Mouse (Mus musculus): ENCODE measurements at regions not wholly inside any gene's neighbourhood (a gene's known extent, or its start where the extent isn't known, plus 50 kb on each side); places are given as distances from the start of the nearest gene placed in this dataset.
A peak's percentile ranks its signal among the peaks of the same experiment; 100 is the strongest.
"Not testable (repeated sequence)": the region's sequence is repeated elsewhere in the genome, so short reads cannot be mapped to it uniquely, and the experiment has no call there.

DNA sequence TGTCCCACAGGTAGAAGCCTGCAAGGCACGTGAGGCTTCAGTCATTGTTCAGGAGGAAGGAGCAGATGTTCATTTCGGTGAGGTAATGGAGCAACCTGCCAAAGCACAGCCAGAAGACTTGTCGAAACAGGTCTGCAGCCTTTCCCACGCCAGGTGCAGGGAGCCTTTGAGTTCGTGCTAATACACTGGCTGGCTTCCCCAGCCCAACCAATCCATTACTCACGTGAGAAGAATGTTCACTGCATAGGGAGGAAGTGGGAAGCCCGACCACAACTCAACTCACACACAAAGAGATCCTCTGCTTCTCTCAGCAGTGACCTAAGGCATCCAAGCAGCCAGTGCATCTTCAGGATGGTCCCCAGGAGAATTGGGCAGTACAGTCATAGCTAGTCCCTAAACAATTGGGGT, 153.0 kb upstream of the Hes1 start:
- Histone ChIP-seq H3K9me3 (replicated peaks; ENCODE audit: control insufficient read depth, low read length, poor library complexity, severe bottlenecking) (no peaks in the 10 kb centered on the region), H3K4me1 (ENCODE audit: control insufficient read depth, insufficient read depth, low read length) (peaks cover 3% of the 10 kb centered on the region; the same call in 1 of the 2 replicates), H3K4me3 (ENCODE audit: low read depth, low read length) (no peak overlapping the region), H3K9ac (ENCODE audit: low read depth, low read length) (no peak overlapping the region), H3K27ac (ENCODE audit: low read length) (no peak overlapping the region), H3K27me3 (ENCODE audit: control insufficient read depth, insufficient read depth, low read depth, low read length) (no peaks in the 10 kb centered on the region; the same call in 1 of the 2 replicates), H3K36me3 (ENCODE audit: control insufficient read depth, insufficient read depth, low read length) (no peaks in the 10 kb centered on the region), H3K4me2 (ENCODE audit: low read length) (no peak overlapping the region)
- 88% methylated on average over 7 of the region's 7 CpGs for WGBS
- no peak for ATAC-seq

DNA sequence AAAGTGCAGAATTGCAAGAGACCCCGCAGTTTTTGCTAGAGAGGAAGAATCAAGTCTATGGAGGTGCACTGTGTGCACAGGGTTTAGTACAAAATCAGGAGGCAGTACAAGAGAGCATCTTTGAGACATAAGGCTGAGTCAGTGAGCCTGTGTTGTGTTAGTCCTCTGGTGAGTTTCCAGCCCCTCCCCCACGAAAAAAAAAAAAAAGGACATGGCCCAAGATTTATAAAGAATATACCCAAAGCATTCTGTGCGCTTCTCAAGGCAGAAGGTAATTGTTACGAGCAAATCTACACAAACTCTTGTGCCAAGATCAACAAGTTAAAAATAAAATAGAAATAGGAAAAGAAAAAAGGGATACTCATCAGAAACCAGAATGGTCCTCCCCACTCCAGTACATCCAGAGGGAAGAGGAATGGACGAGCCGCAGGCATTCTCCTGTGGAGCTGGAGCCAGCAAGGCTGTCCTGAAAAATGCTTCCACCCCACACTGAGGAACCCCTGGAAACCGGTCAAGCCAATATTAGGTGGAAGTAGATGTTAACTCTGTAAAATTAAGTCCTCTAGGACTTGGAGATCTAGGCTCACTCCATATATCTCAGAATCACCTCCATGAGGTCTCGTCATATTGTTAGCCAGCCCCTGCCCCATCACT, 150.7 kb upstream of the Hes1 start:
- Histone ChIP-seq H3K4me3 (ENCODE audit: low read depth, low read length) (no peak overlapping the region), H3K4me1 (ENCODE audit: control insufficient read depth, insufficient read depth, low read length) (0 out of 2 replicates have a peak, but pooled peaks cover 3% of the 10 kb centered on the region), H3K36me3 (ENCODE audit: control insufficient read depth, insufficient read depth, low read length) (no peaks in the 10 kb centered on the region), H3K27ac (ENCODE audit: low read length) (no peak overlapping the region), H3K4me2 (ENCODE audit: low read length) (no peak overlapping the region), H3K27me3 (ENCODE audit: control insufficient read depth, insufficient read depth, low read depth, low read length) (no peaks in the 10 kb centered on the region; the same call in 1 of the 2 replicates), H3K9ac (ENCODE audit: low read depth, low read length) (no peak overlapping the region), H3K9me3 (replicated peaks; ENCODE audit: control insufficient read depth, low read length, poor library complexity, severe bottlenecking) (no peaks in the 10 kb centered on the region)
- no peak for ATAC-seq
- WGBS = 87% methylated on average over 8 of the region's 8 CpGs

DNA sequence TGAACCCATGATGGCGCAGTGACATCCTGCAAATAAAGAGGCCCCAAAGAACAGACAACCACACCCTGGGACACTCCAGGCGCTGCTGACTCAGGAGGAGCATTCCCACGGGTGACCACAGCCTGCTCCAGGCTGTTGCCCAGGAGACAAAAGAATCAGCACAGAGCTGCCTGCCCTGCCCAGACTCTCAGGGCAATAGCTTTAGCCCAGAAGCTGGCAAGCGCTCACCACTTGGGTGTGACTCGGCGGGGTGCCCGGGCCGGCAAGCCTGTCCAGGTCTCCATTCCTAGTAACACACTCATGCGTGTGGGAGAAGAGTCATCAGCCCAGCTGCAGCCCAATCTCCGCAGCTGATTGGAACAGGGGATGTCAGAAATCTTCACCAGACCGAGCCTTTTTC, 148.8 kb upstream of the Hes1 start:
- Histone ChIP-seq H3K4me2 (ENCODE audit: low read length) (no peak overlapping the region), H3K27ac (ENCODE audit: low read length) (no peak overlapping the region), H3K4me1 (ENCODE audit: control insufficient read depth, insufficient read depth, low read length) (0 out of 2 replicates have a peak, but pooled peaks cover 3% of the 10 kb centered on the region), H3K36me3 (ENCODE audit: control insufficient read depth, insufficient read depth, low read length) (no peaks in the 10 kb centered on the region), H3K27me3 (ENCODE audit: control insufficient read depth, insufficient read depth, low read depth, low read length) (no peaks in the 10 kb centered on the region), H3K4me3 (ENCODE audit: low read depth, low read length) (no peak overlapping the region), H3K9ac (ENCODE audit: low read depth, low read length) (no peak overlapping the region; the same call in 1 of the 2 replicates), H3K9me3 (replicated peaks; ENCODE audit: control insufficient read depth, low read length, poor library complexity, severe bottlenecking) (no peaks in the 10 kb centered on the region)
- 47% methylated on average over 11 of the region's 11 CpGs for WGBS
- ATAC-seq = peak; percentile 77

DNA sequence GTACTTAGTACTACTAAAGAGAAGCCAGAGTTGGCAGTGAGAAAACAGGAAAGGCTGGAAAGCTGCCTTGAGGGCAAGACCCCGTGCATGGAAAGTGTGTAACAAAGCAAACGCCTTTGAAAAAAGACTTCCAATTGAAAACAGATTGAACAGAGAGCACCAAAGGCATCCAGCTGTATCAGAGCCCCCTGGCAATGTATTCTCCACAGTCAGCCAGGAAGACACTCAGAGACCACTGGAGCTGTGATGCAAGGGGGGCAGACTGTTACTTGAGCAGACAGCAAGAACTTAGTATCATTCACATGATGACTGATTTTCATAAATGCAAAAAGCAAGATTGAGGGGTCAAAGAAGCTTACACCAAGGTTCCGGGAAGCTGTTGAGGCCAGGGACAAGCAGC, 146.2 kb upstream of the Hes1 start:
- Histone ChIP-seq H3K4me1 (ENCODE audit: control insufficient read depth, insufficient read depth, low read length) (0 out of 2 replicates have a peak, but pooled peaks cover 3% of the 10 kb centered on the region), H3K4me2 (ENCODE audit: low read length) (no peak overlapping the region), H3K27ac (ENCODE audit: low read length) (no peak overlapping the region), H3K36me3 (ENCODE audit: control insufficient read depth, insufficient read depth, low read length) (no peaks in the 10 kb centered on the region), H3K9me3 (replicated peaks; ENCODE audit: control insufficient read depth, low read length, poor library complexity, severe bottlenecking) (no peaks in the 10 kb centered on the region), H3K4me3 (ENCODE audit: low read depth, low read length) (no peak overlapping the region), H3K27me3 (ENCODE audit: control insufficient read depth, insufficient read depth, low read depth, low read length) (no peaks in the 10 kb centered on the region), H3K9ac (ENCODE audit: low read depth, low read length) (no peak overlapping the region)
- 51% methylated on average over 3 of the region's 3 CpGs for WGBS
- no peak for ATAC-seq

DNA sequence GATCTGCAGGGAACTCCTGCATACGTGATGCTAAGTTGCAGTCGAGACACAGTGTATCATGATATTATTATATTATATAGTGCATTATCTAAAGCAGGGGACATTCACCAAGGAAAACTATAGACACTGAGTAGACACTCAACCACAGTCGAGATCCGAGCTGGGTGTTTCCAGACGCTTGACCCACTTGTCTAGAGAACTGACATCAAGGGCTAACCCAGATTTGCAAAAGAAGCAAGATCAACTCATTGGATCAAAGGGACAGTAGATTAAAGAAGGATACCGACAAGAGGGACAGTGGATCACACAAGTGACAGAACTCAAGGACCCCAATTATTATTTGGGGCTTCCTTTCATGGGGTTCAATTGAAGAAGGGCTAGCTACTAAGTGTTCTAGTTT, 145.8 kb upstream of the Hes1 start:
- ATAC-seq = no peak
- 87% methylated on average over 6 of the region's 6 CpGs for WGBS

DNA sequence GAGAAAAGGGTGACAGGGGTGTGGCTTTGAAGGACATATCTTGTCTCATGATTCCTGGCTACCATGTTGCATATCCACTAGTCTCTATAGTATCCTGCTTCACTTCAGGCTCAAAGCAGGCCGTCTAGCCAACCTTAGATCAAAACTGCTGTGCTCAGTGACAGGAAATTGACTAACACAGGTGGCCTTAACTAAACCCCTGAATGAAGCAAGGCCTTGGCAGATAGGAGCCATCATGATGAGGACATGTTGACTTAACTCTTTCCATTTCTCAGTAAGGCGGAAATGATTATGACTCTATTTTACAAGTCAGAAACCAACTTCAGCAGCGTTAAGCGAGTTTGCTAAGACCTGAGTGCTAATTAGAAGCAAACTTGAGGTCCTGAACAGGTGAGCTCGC, 143.2 kb upstream of the Hes1 start:
- 81% methylated on average over 5 of the region's 5 CpGs for WGBS
- Histone ChIP-seq H3K27me3 (ENCODE audit: control insufficient read depth, insufficient read depth, low read depth, low read length) (no peaks in the 10 kb centered on the region), H3K36me3 (ENCODE audit: control insufficient read depth, insufficient read depth, low read length) (no peaks in the 10 kb centered on the region), H3K4me3 (ENCODE audit: low read depth, low read length) (no peak overlapping the region), H3K4me1 (ENCODE audit: control insufficient read depth, insufficient read depth, low read length) (no peaks in the 10 kb centered on the region), H3K27ac (ENCODE audit: low read length) (no peak overlapping the region), H3K9ac (ENCODE audit: low read depth, low read length) (no peak overlapping the region), H3K9me3 (replicated peaks; ENCODE audit: control insufficient read depth, low read length, poor library complexity, severe bottlenecking) (no peaks in the 10 kb centered on the region), H3K4me2 (ENCODE audit: low read length) (no peak overlapping the region)
- ATAC-seq = no peak

More for the DNA sequence above, 145.8 kb upstream of the Hes1 start:
- H3K9ac ChIP-seq (ENCODE audit: low read depth, low read length) = no peak overlapping the region
- 0 out of 2 replicates have a peak, but pooled peaks cover 3% of the 10 kb centered on the region for H3K4me1 ChIP-seq (ENCODE audit: control insufficient read depth, insufficient read depth, low read length)
- no peak overlapping the region for H3K4me3 ChIP-seq (ENCODE audit: low read depth, low read length)
- no peaks in the 10 kb centered on the region for H3K36me3 ChIP-seq (ENCODE audit: control insufficient read depth, insufficient read depth, low read length)
- no peaks in the 10 kb centered on the region for H3K27me3 ChIP-seq (ENCODE audit: control insufficient read depth, insufficient read depth, low read depth, low read length)
- no peak overlapping the region for H3K27ac ChIP-seq (ENCODE audit: low read length)
- H3K4me2 ChIP-seq (ENCODE audit: low read length) = no peak overlapping the region
- H3K9me3 ChIP-seq (replicated peaks; ENCODE audit: control insufficient read depth, low read length, poor library complexity, severe bottlenecking) = no peaks in the 10 kb centered on the region

DNA sequence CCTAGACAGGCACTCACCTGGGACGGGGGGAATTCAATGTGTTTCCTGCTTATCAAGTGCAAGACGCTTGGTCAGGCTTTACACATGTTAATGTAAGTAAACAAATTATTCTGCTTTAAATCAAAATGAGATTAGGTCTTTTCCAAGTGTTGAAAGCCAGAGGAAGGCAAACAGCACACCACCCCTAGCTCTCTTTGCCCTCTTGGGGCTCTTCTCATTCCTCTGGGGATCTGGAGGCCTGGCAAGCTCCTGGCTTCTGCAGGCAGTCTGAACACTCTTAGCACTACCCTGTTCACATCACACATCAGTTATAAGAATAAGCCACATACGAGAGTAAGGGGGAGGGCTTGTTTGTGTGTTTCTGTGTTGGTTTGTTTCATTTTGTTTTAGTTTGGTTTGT, 142.8 kb upstream of the Hes1 start:
- Histone ChIP-seq H3K4me2 (ENCODE audit: low read length) (no peak overlapping the region), H3K27ac (ENCODE audit: low read length) (no peak overlapping the region), H3K27me3 (ENCODE audit: control insufficient read depth, insufficient read depth, low read depth, low read length) (no peaks in the 10 kb centered on the region), H3K36me3 (ENCODE audit: control insufficient read depth, insufficient read depth, low read length) (no peaks in the 10 kb centered on the region), H3K4me3 (ENCODE audit: low read depth, low read length) (no peak overlapping the region), H3K4me1 (ENCODE audit: control insufficient read depth, insufficient read depth, low read length) (no peaks in the 10 kb centered on the region), H3K9ac (ENCODE audit: low read depth, low read length) (no peak overlapping the region), H3K9me3 (replicated peaks; ENCODE audit: control insufficient read depth, low read length, poor library complexity, severe bottlenecking) (no peaks in the 10 kb centered on the region)
- ATAC-seq = no peak
- 64% methylated on average over 3 of the region's 3 CpGs for WGBS

DNA sequence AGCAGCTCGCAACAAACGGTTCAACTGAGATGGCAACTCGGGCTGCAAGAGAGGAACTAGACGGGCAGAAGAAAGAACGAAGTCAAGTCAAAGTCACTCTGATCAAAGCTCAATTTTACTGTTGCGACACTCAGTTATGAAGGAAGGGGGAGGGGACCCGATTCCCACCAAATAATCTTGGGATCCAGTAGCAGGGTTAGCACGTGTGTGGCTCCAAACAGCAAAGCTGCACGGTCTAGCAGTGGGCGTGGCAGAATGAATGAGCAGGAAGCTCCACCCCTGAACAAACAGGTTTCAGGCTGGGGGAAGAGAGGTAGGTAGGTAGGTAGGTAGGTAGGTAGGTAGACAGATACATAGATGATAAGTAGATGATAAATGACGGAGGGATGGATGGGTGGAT, 136.9 kb upstream of the Hes1 start:
- not testable (repeated sequence) for H3K4me1 ChIP-seq (ENCODE audit: control insufficient read depth, insufficient read depth, low read length); H3K4me3 ChIP-seq (ENCODE audit: low read depth, low read length); ATAC-seq; H3K4me2 ChIP-seq (ENCODE audit: low read length); H3K27me3 ChIP-seq (ENCODE audit: control insufficient read depth, insufficient read depth, low read depth, low read length); H3K27ac ChIP-seq (ENCODE audit: low read length); H3K9ac ChIP-seq (ENCODE audit: low read depth, low read length); H3K36me3 ChIP-seq (ENCODE audit: control insufficient read depth, insufficient read depth, low read length); H3K9me3 ChIP-seq (replicated peaks; ENCODE audit: control insufficient read depth, low read length, poor library complexity, severe bottlenecking)
- WGBS = 96% methylated on average over 11 of the region's 11 CpGs

DNA sequence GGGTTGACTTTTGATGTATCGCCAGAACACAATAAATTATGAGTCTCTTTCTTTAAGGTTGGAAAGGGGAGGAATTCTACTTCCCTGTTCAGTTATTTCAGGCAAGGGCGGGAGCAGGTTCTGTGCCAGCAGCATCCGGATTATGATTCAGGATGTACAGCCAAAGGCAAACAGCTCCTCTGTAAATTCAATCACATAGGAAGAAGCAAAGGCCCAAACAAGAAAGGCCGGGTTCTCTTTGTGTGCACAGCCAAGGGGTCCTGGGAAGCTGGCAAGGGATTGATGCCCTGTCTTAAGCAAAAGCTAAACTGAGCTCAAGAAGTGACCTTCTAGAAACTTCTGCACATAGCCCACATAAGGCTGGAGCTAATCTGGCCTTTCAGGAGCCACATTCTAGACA, 135.9 kb upstream of the Hes1 start:
- Histone ChIP-seq H3K27ac (ENCODE audit: low read length) (no peak overlapping the region), H3K4me2 (ENCODE audit: low read length) (no peak overlapping the region), H3K9ac (ENCODE audit: low read depth, low read length) (no peak overlapping the region), H3K4me3 (ENCODE audit: low read depth, low read length) (no peak overlapping the region), H3K9me3 (replicated peaks; ENCODE audit: control insufficient read depth, low read length, poor library complexity, severe bottlenecking) (no peaks in the 10 kb centered on the region), H3K27me3 (ENCODE audit: control insufficient read depth, insufficient read depth, low read depth, low read length) (no peaks in the 10 kb centered on the region), H3K36me3 (ENCODE audit: control insufficient read depth, insufficient read depth, low read length) (no peaks in the 10 kb centered on the region), H3K4me1 (ENCODE audit: control insufficient read depth, insufficient read depth, low read length) (no peaks in the 10 kb centered on the region)
- ATAC-seq = no peak
- 92% methylated on average over 4 of the region's 4 CpGs for WGBS

All from midbrain, embryonic 16.5 days (tissue).